Mouse (Mus musculus): ENCODE data around the gene Rgs6. TPM values are rescaled to one million over a fixed set of nuclear protein-coding genes. Genes with fewer than 3 reads are reported as not detected.

The Rgs6 gene
- polyA plus RNA-seq, 1 experiment = 0.28 TPM

GRCm38 (mm10) chr12:83142507-83142906, 554.4 kb downstream of the Rgs6 start:
- H3K27ac ChIP-seq (ENCODE audit: insufficient read depth, low read depth, low read length) = no peak overlapping the region
- no peaks in the 10 kb centered on the region for H3K4me1 ChIP-seq (ENCODE audit: control insufficient read depth, insufficient read depth, low read length)
- H3K4me3 ChIP-seq (ENCODE audit: insufficient read depth, low read length) = no peak overlapping the region
- no peak for TF ChIP-seq POLR2A (IDR thresholded peaks at IDR 0.05; ENCODE audit: borderline replicate concordance, low read depth, low read length)

GRCm38 (mm10) chr12:83143071-83143470, 555.0 kb downstream of the Rgs6 start:
- Histone ChIP-seq H3K27ac (ENCODE audit: insufficient read depth, low read depth, low read length) (no peak overlapping the region), H3K4me1 (ENCODE audit: control insufficient read depth, insufficient read depth, low read length) (no peaks in the 10 kb centered on the region), H3K4me3 (ENCODE audit: insufficient read depth, low read length) (no peak overlapping the region)
- TF ChIP-seq POLR2A (IDR thresholded peaks at IDR 0.05; ENCODE audit: borderline replicate concordance, low read depth, low read length) (no peak), CTCF (IDR thresholded peaks at IDR 0.05; ENCODE audit: low read depth, low read length) (no peak)

- no peak overlapping the region for H3K27ac ChIP-seq (ENCODE audit: insufficient read depth, low read depth, low read length)
- no peaks in the 10 kb centered on the region for H3K4me1 ChIP-seq (ENCODE audit: control insufficient read depth, insufficient read depth, low read length)
- no peak overlapping the region for H3K4me3 ChIP-seq (ENCODE audit: insufficient read depth, low read length)
- TF ChIP-seq CTCF (IDR thresholded peaks at IDR 0.05; ENCODE audit: low read depth, low read length) = no peak
- no peak for TF ChIP-seq POLR2A (IDR thresholded peaks at IDR 0.05; ENCODE audit: borderline replicate concordance, low read depth, low read length)
Observed at GRCm38 (mm10) chr12:83143574-83143973, 555.5 kb downstream of the Rgs6 start.

- TF ChIP-seq CTCF (IDR thresholded peaks at IDR 0.05; ENCODE audit: low read depth, low read length) (no peak), POLR2A (IDR thresholded peaks at IDR 0.05; ENCODE audit: borderline replicate concordance, low read depth, low read length) (no peak)
- H3K27ac ChIP-seq (ENCODE audit: insufficient read depth, low read depth, low read length) = no peak overlapping the region
- H3K4me1 ChIP-seq (ENCODE audit: control insufficient read depth, insufficient read depth, low read length) = no peaks in the 10 kb centered on the region
- no peak overlapping the region for H3K4me3 ChIP-seq (ENCODE audit: insufficient read depth, low read length)
Observed at GRCm38 (mm10) chr12:83145074-83145473, 557.0 kb downstream of the Rgs6 start.

- Histone ChIP-seq H3K4me1 (ENCODE audit: control insufficient read depth, insufficient read depth, low read length) (no peaks in the 10 kb centered on the region), H3K27ac (ENCODE audit: insufficient read depth, low read depth, low read length) (no peak overlapping the region), H3K4me3 (ENCODE audit: insufficient read depth, low read length) (no peak overlapping the region)
- TF ChIP-seq CTCF (IDR thresholded peaks at IDR 0.05; ENCODE audit: low read depth, low read length) = no peak
- TF ChIP-seq POLR2A (IDR thresholded peaks at IDR 0.05; ENCODE audit: borderline replicate concordance, low read depth, low read length) = no peak
Observed at GRCm38 (mm10) chr12:83145902-83146301, 557.8 kb downstream of the Rgs6 start.

- TF ChIP-seq POLR2A (IDR thresholded peaks at IDR 0.05; ENCODE audit: borderline replicate concordance, low read depth, low read length) (no peak), CTCF (IDR thresholded peaks at IDR 0.05; ENCODE audit: low read depth, low read length) (no peak)
- Histone ChIP-seq H3K27ac (ENCODE audit: insufficient read depth, low read depth, low read length) (no peak overlapping the region), H3K4me3 (ENCODE audit: insufficient read depth, low read length) (no peak overlapping the region), H3K4me1 (ENCODE audit: control insufficient read depth, insufficient read depth, low read length) (no peaks in the 10 kb centered on the region)
Observed at GRCm38 (mm10) chr12:83146917-83147316, 558.8 kb downstream of the Rgs6 start.

GRCm38 (mm10) chr12:83150030-83150429, 561.9 kb downstream of the Rgs6 start:
- TF ChIP-seq POLR2A (IDR thresholded peaks at IDR 0.05; ENCODE audit: borderline replicate concordance, low read depth, low read length) (no peak), CTCF (IDR thresholded peaks at IDR 0.05; ENCODE audit: low read depth, low read length) (no peak)
- no peak overlapping the region for H3K4me3 ChIP-seq (ENCODE audit: insufficient read depth, low read length)
- no peaks in the 10 kb centered on the region for H3K4me1 ChIP-seq (ENCODE audit: control insufficient read depth, insufficient read depth, low read length)
- no peak overlapping the region for H3K27ac ChIP-seq (ENCODE audit: insufficient read depth, low read depth, low read length)

GRCm38 (mm10) chr12:83150813-83151212, 562.7 kb downstream of the Rgs6 start:
- H3K27ac ChIP-seq (ENCODE audit: insufficient read depth, low read depth, low read length) = no peak overlapping the region
- no peak overlapping the region for H3K4me3 ChIP-seq (ENCODE audit: insufficient read depth, low read length)
- no peak for TF ChIP-seq CTCF (IDR thresholded peaks at IDR 0.05; ENCODE audit: low read depth, low read length)
- TF ChIP-seq POLR2A (IDR thresholded peaks at IDR 0.05; ENCODE audit: borderline replicate concordance, low read depth, low read length) = no peak
- no peaks in the 10 kb centered on the region for H3K4me1 ChIP-seq (ENCODE audit: control insufficient read depth, insufficient read depth, low read length)

GRCm38 (mm10) chr12:83151474-83151873, 563.4 kb downstream of the Rgs6 start:
- no peaks in the 10 kb centered on the region for H3K4me1 ChIP-seq (ENCODE audit: control insufficient read depth, insufficient read depth, low read length)
- no peak overlapping the region for H3K4me3 ChIP-seq (ENCODE audit: insufficient read depth, low read length)

GRCm38 (mm10) chr12:83160211-83160610, 572.1 kb downstream of the Rgs6 start:
- no peak overlapping the region for H3K4me3 ChIP-seq (ENCODE audit: insufficient read depth, low read length)
- no peak overlapping the region for H3K27ac ChIP-seq (ENCODE audit: insufficient read depth, low read depth, low read length)
- TF ChIP-seq POLR2A (IDR thresholded peaks at IDR 0.05; ENCODE audit: borderline replicate concordance, low read depth, low read length) = no peak
- no peak for TF ChIP-seq CTCF (IDR thresholded peaks at IDR 0.05; ENCODE audit: low read depth, low read length)
- H3K4me1 ChIP-seq (ENCODE audit: control insufficient read depth, insufficient read depth, low read length) = no peaks in the 10 kb centered on the region

More at GRCm38 (mm10) chr12:83151474-83151873, 563.4 kb downstream of the Rgs6 start:
- no peak overlapping the region for H3K27ac ChIP-seq (ENCODE audit: insufficient read depth, low read depth, low read length)
- TF ChIP-seq CTCF (IDR thresholded peaks at IDR 0.05; ENCODE audit: low read depth, low read length) (no peak), POLR2A (IDR thresholded peaks at IDR 0.05; ENCODE audit: borderline replicate concordance, low read depth, low read length) (no peak)

GRCm38 (mm10) chr12:83160700-83161099, 572.6 kb downstream of the Rgs6 start:
- no peak for TF ChIP-seq POLR2A (IDR thresholded peaks at IDR 0.05; ENCODE audit: borderline replicate concordance, low read depth, low read length)
- no peak for TF ChIP-seq CTCF (IDR thresholded peaks at IDR 0.05; ENCODE audit: low read depth, low read length)
- Histone ChIP-seq H3K27ac (ENCODE audit: insufficient read depth, low read depth, low read length) (no peak overlapping the region), H3K4me3 (ENCODE audit: insufficient read depth, low read length) (no peak overlapping the region), H3K4me1 (ENCODE audit: control insufficient read depth, insufficient read depth, low read length) (no peaks in the 10 kb centered on the region)

Measured in bone marrow macrophage, adult 2 months (primary cell).